Mouse (Mus musculus): ENCODE measurements around the gene Foxd2.

DNA sequence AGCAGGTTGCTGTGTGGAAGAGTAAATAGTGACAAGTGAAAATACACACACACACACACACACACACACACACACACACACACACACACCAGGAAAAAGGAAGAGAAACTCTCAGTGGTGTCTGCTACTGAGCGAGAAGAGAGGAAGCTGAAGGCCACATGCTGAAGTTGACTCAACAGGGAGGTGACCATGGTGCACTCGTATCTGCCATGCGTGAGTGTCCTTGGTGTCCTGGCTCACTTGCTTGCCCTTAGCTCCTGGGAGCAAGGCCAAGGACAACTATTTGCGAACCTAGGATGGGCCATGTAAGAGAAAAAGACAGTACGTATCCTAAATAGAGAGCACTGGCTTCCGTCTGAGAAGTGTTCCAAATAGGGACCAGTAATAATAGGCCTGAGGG, 25.5 kb upstream of the Foxd2 start:
- TF ChIP-seq POLR2A (IDR thresholded peaks at IDR 0.05; ENCODE audit: low read depth, low read length) (no peak), CTCF (IDR thresholded peaks at IDR 0.05; ENCODE audit: extremely low read depth, insufficient read length, insufficient replicate concordance, low read depth, low read length) (no peak)

Measured in small intestine, adult 2 months (tissue).